Mouse (Mus musculus) liver, embryonic 14.5 days (tissue): ENCODE data around the gene Alg12. TPM values are rescaled to one million over a fixed set of nuclear protein-coding genes. Genes with fewer than 3 reads are reported as not detected.

ENCODE experiments used
- ATAC-seq: fragments of 200-750 bp; cut with Nextera tagmentation; 2 replicates; pipeline ENCODE4 v1.8.0; 2017; ENCODE audit warnings: moderate number of reproducible peaks, mild to moderate bottlenecking, moderate library complexity; ENCODE audit not compliant: insufficient read depth
- DNase-seq, 3 experiments: peaks; one replicate each; pipeline ENCODE4 v3.0.0-alpha.2; 2012 to 2013; ENCODE audit warnings: low read depth in 3 of 3, low spot score in 3 of 3
- H3K27ac ChIP-seq: fragments of 300-500 bp; sonication (generic); 2 replicates; pipeline ENCODE4 v1.5.1; 2014; ENCODE audit warnings: moderate library complexity, mild to moderate bottlenecking, control low read depth, inconsistent platforms
- H3K27me3 ChIP-seq: fragments of 300-500 bp; sonication (generic); 2 replicates; pipeline ENCODE4 v1.6.1; 2014; ENCODE audit warnings: mild to moderate bottlenecking, low read length, moderate library complexity; ENCODE audit not compliant: control insufficient read depth, insufficient read depth
- H3K36me3 ChIP-seq: fragments of 300-500 bp; sonication (generic); replicated peaks from 2 replicates; pipeline ENCODE4 v1.6.1; 2014; ENCODE audit warnings: low read depth; ENCODE audit not compliant: control insufficient read depth, insufficient read depth
- H3K4me1 ChIP-seq, 2 experiments: fragments of 200-500 bp in 1 of 2; fragments of 300-500 bp in 1 of 2; sonication (generic) in 1 of 2; replicated peaks; 2 replicates each; pipeline ENCODE4 v1.6.1; 2012 to 2014; ENCODE audit warnings: antibody characterized with exemption in 1 of 2, inconsistent platforms in 1 of 2, low read length in 1 of 2; ENCODE audit not compliant: control insufficient read depth in 2 of 2, insufficient read depth in 2 of 2
- H3K4me2 ChIP-seq: fragments of 300-500 bp; sonication (generic); 2 replicates; pipeline ENCODE4 v1.6.1; 2014; ENCODE audit warnings: low read depth, mild to moderate bottlenecking, control low read depth, moderate library complexity
- H3K4me3 ChIP-seq, 2 experiments: fragments of 200-500 bp in 1 of 2; fragments of 300-500 bp in 1 of 2; sonication (generic) in 1 of 2; 2 replicates each; pipeline ENCODE4 v1.5.1; 2012 to 2014; ENCODE audit warnings: low read depth in 2 of 2, low read length in 2 of 2, mild to moderate bottlenecking in 2 of 2, control low read depth in 1 of 2, inconsistent platforms in 1 of 2, moderate library complexity in 1 of 2; ENCODE audit not compliant: insufficient read depth in 1 of 2
- H3K9ac ChIP-seq: fragments of 300-500 bp; sonication (generic); replicated peaks from 2 replicates; pipeline ENCODE4 v1.6.1; 2014; ENCODE audit warnings: mild to moderate bottlenecking, control low read depth, moderate library complexity
- H3K9me3 ChIP-seq: fragments of 300-500 bp; sonication (generic); 2 replicates; pipeline ENCODE4 v1.6.1; 2016; ENCODE audit warnings: low read length, mixed read lengths; ENCODE audit not compliant: control insufficient read depth
- CTCF ChIP-seq: IDR thresholded peaks from 2 replicates; pipeline ENCODE4 v1.5.1; 2016; ENCODE audit warnings: antibody characterized with exemption, low read depth, control low read depth
- EP300 ChIP-seq: IDR thresholded peaks from 2 replicates; pipeline ENCODE4 v1.6.1; 2016; ENCODE audit warnings: antibody characterized with exemption, low read depth
- WGBS: fragments of 180-500 bp; shearing (Covaris S2); extraction: QIAGEN DNeasy Blood & Tissue Kit; methylation state at CpG from one replicate; pipeline ENCODE4 v1.1.7; 2014; ENCODE audit not compliant: insufficient replicate concordance; 5-methylcytosine and 5-hydroxymethylcytosine counted together
- polyA plus RNA-seq, 2 experiments: library from polyadenylated mRNA; depleted of rRNA in 1 of 2; stranded (reverse) in 1 of 2; unstranded in 1 of 2; fragments of >200 nt; fragmentation: Nextera tagmentation in 1 of 2; extraction: Ambion mirVana in 1 of 2; gene quantifications; 2 replicates each; pipeline versions ENCODE4 v1.2.1 to v1.2.3; 2012 to 2014

The Alg12 gene
- polyA plus RNA-seq, 2 experiments, result 4.9 to 5.9 TPM

- Histone ChIP-seq H3K4me1 (peaks cover 0 to 2% of the 10 kb centered on the region in 2 experiments; a peak in 2 of 4 replicates), H3K4me3 (no peak overlapping the region), H3K27me3 (no peaks in the 10 kb centered on the region), H3K4me2 (no peak overlapping the region), H3K9ac (no peak overlapping the region), H3K9me3 (no peaks in the 10 kb centered on the region), H3K36me3 (no peaks in the 10 kb centered on the region), H3K27ac (no peak overlapping the region)
- WGBS, result 36% methylated on average over 3 of the region's 3 CpGs
- ATAC-seq (no peak), DNase-seq (no peak)
- TF ChIP-seq EP300 (no peak), CTCF (no peak)
Measured at GRCm38 (mm10) chr15:88851076-88851475, 32.0 kb upstream of the Alg12 start.

DNA sequence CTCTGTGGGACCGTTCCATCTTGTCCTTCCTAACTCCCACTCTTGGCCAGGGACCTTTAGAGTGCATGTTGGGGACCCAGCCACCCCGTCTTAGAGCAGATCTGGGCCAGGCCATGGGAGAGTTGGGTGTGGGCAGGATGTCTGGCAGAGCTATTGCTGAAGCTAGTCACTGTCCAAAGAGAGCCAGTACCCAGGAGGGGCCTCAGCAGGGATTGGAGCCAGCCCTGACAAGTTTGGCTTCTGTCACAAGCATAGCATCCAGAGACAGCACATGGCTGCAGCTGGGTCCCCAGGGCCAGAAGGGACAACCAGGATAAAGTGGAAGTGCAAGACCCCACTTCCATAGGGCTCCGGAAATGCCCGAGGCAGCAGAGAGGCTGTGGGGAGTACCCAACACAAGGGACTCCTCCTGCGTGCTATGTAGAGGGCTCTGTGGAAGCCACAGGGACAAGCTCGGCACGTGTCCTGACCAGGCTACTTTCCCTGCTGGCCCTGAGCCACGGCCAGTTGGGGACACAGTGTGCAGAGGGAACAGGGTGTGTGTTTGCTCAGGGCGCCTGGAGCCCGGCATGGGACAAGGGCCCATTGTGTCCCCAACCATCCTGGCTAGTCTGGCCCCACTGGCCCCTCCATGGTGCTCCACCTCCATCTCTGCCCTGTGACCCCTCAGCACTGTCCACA, 31.2 kb upstream of the Alg12 start:
- H3K9me3 ChIP-seq, result no peaks in the 10 kb centered on the region
- H3K4me1 ChIP-seq, result peaks cover 0 to 2% of the 10 kb centered on the region in 2 experiments; a peak in 2 of 4 replicates
- 55% methylated on average over 10 of the region's 10 CpGs for WGBS
- H3K4me2 ChIP-seq, result no peak overlapping the region
- no peak overlapping the region for H3K27ac ChIP-seq
- no peak overlapping the region for H3K9ac ChIP-seq
- no peak overlapping the region for H3K4me3 ChIP-seq
- DNase-seq, result no peak
- no peaks in the 10 kb centered on the region for H3K36me3 ChIP-seq
- ATAC-seq, result peak; percentile 49; the same call in 1 of the 2 replicates
- TF ChIP-seq EP300 (no peak), CTCF (no peak)
- no peaks in the 10 kb centered on the region for H3K27me3 ChIP-seq

- TF ChIP-seq EP300 (no peak), CTCF (no peak)
- WGBS, result 59% methylated on average over 2 of the region's 2 CpGs
- H3K36me3 ChIP-seq, result no peaks in the 10 kb centered on the region
- no peaks in the 10 kb centered on the region for H3K9me3 ChIP-seq
- H3K4me3 ChIP-seq, result no peak overlapping the region
- no peak overlapping the region for H3K4me2 ChIP-seq
- H3K27me3 ChIP-seq, result no peaks in the 10 kb centered on the region
- no peak overlapping the region for H3K27ac ChIP-seq
- DNase-seq (no peak), ATAC-seq (no peak)
- no peaks in the 10 kb centered on the region; a peak in 1 of 4 replicates for H3K4me1 ChIP-seq
- H3K9ac ChIP-seq, result no peak overlapping the region
Measured at GRCm38 (mm10) chr15:88849621-88850020, 30.5 kb upstream of the Alg12 start.

- WGBS, result 60% methylated on average over 1 of the region's 1 CpGs
- H3K9me3 ChIP-seq, result no peaks in the 10 kb centered on the region
- no peaks in the 10 kb centered on the region for H3K4me1 ChIP-seq
- H3K4me3 ChIP-seq, result no peak overlapping the region
- H3K27ac ChIP-seq, result no peak overlapping the region
- no peak overlapping the region for H3K4me2 ChIP-seq
- TF ChIP-seq CTCF (no peak), EP300 (no peak)
- no peak for DNase-seq
- no peak overlapping the region for H3K9ac ChIP-seq
- H3K36me3 ChIP-seq, result no peaks in the 10 kb centered on the region
- ATAC-seq, result no peak
- no peaks in the 10 kb centered on the region for H3K27me3 ChIP-seq
Measured at GRCm38 (mm10) chr15:88848661-88849060, 29.5 kb upstream of the Alg12 start.

DNA sequence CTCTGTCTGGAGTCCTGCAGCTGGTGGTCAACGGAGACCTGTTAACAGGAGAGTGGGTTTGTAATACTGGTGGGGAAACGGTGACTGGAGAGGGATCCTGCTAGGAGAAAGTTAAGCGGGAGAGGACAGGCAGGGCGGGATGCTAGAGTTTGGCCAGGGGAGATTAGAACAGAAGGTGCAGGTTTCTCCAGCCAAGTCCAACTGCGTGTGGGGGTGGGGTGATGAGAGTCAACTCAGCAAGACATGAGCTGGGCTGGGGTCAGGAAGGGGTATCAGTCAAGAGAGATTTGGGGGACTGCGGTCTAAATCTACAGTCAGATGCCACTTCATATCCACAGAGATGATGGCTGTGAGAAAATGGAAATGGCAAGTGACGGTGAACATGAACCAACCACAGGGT, 25.8 kb upstream of the Alg12 start:
- DNase-seq (no peak), ATAC-seq (no peak)
- H3K4me2 ChIP-seq, result no peak overlapping the region
- no peak for TF ChIP-seq CTCF
- TF ChIP-seq EP300, result no peak
- H3K4me1 ChIP-seq, result no peaks in the 10 kb centered on the region
- H3K27ac ChIP-seq, result no peak overlapping the region
- no peaks in the 10 kb centered on the region for H3K36me3 ChIP-seq
- no peaks in the 10 kb centered on the region for H3K27me3 ChIP-seq
- no peaks in the 10 kb centered on the region for H3K9me3 ChIP-seq
- no peak overlapping the region for H3K9ac ChIP-seq
- no peak overlapping the region for H3K4me3 ChIP-seq
- WGBS, result 66% methylated on average over 7 of the region's 7 CpGs
